Mouse (Mus musculus): ENCODE measurements around the gene Cpsf4l. TPM values are rescaled to one million over a fixed set of nuclear protein-coding genes. Genes with fewer than 3 reads are reported as not detected.

Gene Cpsf4l
- polyA plus RNA-seq, 1 experiment from 2014 or later = 0.25 TPM

GRCm38 (mm10) chr11:113654105-113654504, 55.7 kb downstream of the Cpsf4l start:
- Histone ChIP-seq H3K27me3 (replicated peaks; ENCODE audit: insufficient read depth, low read length) (no peaks in the 10 kb centered on the region), H3K36me3 (ENCODE audit: insufficient read depth, low read length) (peaks cover 36% of the 10 kb centered on the region), H3K4me3 (ENCODE audit: low read depth, low read length) (no peak overlapping the region), H3K27ac (ENCODE audit: low read length) (no peak overlapping the region), H3K4me2 (replicated peaks; ENCODE audit: low read depth, low read length) (no peak overlapping the region), H3K4me1 (ENCODE audit: insufficient read depth, low read depth, low read length) (peaks cover 3% of the 10 kb centered on the region; the same call in 1 of the 2 replicates), H3K9me3 (ENCODE audit: low read length) (no peaks in the 10 kb centered on the region), H3K9ac (replicated peaks; ENCODE audit: low read depth) (no peak overlapping the region)
- DNase-seq (ENCODE audit: low spot score) (no peak), ATAC-seq (no peak; the same call in 1 of the 2 replicates)
- 86% methylated on average over 15 of the region's 15 CpGs for WGBS
- TF ChIP-seq EP300 (IDR thresholded peaks at IDR 0.05) = no peak
- no peak for TF ChIP-seq CTCF (IDR thresholded peaks at IDR 0.05)

GRCm38 (mm10) chr11:113652516-113652915, 57.3 kb downstream of the Cpsf4l start:
- no peaks in the 10 kb centered on the region for H3K27me3 ChIP-seq (replicated peaks; ENCODE audit: insufficient read depth, low read length)
- DNase-seq (ENCODE audit: low spot score) = no peak
- H3K9me3 ChIP-seq (ENCODE audit: low read length) = no peaks in the 10 kb centered on the region
- no peak for ATAC-seq
- H3K36me3 ChIP-seq (ENCODE audit: insufficient read depth, low read length) = peaks cover 27% of the 10 kb centered on the region
- TF ChIP-seq EP300 (IDR thresholded peaks at IDR 0.05) (no peak), CTCF (IDR thresholded peaks at IDR 0.05) (no peak)
- WGBS = 94% methylated on average over 6 of the region's 6 CpGs
- no peak overlapping the region for H3K4me3 ChIP-seq (ENCODE audit: low read depth, low read length)
- no peak overlapping the region for H3K27ac ChIP-seq (ENCODE audit: low read length)
- H3K4me1 ChIP-seq (ENCODE audit: insufficient read depth, low read depth, low read length) = peaks cover 8% of the 10 kb centered on the region; the same call in 1 of the 2 replicates
- no peak overlapping the region for H3K9ac ChIP-seq (replicated peaks; ENCODE audit: low read depth)
- H3K4me2 ChIP-seq (replicated peaks; ENCODE audit: low read depth, low read length) = no peak overlapping the region

- no peaks in the 10 kb centered on the region for H3K27me3 ChIP-seq (replicated peaks; ENCODE audit: insufficient read depth, low read length)
- DNase-seq (ENCODE audit: low spot score) (peak; percentile 66), ATAC-seq (peak; percentile 14; the same call in 1 of the 2 replicates)
- TF ChIP-seq CTCF (IDR thresholded peaks at IDR 0.05) = peak; percentile 70
- TF ChIP-seq EP300 (IDR thresholded peaks at IDR 0.05) = no peak
- H3K9ac ChIP-seq (replicated peaks; ENCODE audit: low read depth) = no peak overlapping the region
- peaks cover 8% of the 10 kb centered on the region; the same call in 1 of the 2 replicates for H3K4me1 ChIP-seq (ENCODE audit: insufficient read depth, low read depth, low read length)
- peaks cover 27% of the 10 kb centered on the region for H3K36me3 ChIP-seq (ENCODE audit: insufficient read depth, low read length)
- no peak overlapping the region for H3K4me2 ChIP-seq (replicated peaks; ENCODE audit: low read depth, low read length)
- 39% methylated on average over 8 of the region's 8 CpGs for WGBS
- H3K27ac ChIP-seq (ENCODE audit: low read length) = no peak overlapping the region
- no peak overlapping the region for H3K4me3 ChIP-seq (ENCODE audit: low read depth, low read length)
- no peaks in the 10 kb centered on the region for H3K9me3 ChIP-seq (ENCODE audit: low read length)
These were observed 57.9 kb downstream of the Cpsf4l start for GRCm38 (mm10) chr11:113651907-113652273.

DNA sequence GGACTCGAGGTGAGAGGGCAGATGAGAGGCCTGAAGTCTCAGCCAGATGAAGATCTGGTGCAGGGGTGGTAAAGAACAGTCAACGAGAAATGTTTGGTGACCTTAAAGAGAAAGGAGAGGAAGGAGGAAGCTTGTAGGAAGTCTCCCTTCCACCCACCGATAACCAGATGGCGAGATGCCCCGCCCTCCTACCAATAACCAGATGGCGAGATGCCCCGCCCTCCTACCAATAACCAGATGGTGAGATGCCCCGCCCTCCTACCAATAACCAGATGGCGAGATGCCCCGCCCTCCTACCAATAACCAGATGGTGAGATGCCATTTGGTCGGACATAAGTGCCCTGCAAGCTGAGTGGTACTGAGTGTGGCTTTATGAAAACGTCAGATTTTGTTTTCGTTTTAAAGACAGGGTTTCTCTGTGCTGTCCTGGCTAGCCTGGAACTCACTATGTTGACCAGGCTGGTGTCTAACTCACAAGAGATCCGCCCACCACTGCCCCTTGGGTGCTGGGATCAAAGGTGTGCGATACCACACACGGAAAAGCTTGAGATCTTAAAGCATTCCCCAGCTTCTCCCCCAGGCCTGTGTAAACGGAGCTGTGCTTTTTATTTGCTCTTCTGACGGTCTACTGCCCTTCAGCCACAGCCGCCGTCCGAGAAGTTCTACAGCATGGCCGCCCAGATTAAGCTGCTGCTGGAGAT, 58.5 kb downstream of the Cpsf4l start:
- no peak for TF ChIP-seq EP300 (IDR thresholded peaks at IDR 0.05)
- DNase-seq (ENCODE audit: low spot score) (no peak), ATAC-seq (no peak)
- Histone ChIP-seq H3K27ac (ENCODE audit: low read length) (no peak overlapping the region), H3K27me3 (replicated peaks; ENCODE audit: insufficient read depth, low read length) (no peaks in the 10 kb centered on the region), H3K4me3 (ENCODE audit: low read depth, low read length) (no peak overlapping the region), H3K4me1 (ENCODE audit: insufficient read depth, low read depth, low read length) (peaks cover 8% of the 10 kb centered on the region; the same call in 1 of the 2 replicates), H3K9me3 (ENCODE audit: low read length) (no peaks in the 10 kb centered on the region), H3K4me2 (replicated peaks; ENCODE audit: low read depth, low read length) (no peak overlapping the region), H3K36me3 (ENCODE audit: insufficient read depth, low read length) (peaks cover 24% of the 10 kb centered on the region), H3K9ac (replicated peaks; ENCODE audit: low read depth) (no peak overlapping the region)
- WGBS = 52% methylated on average over 22 of the region's 22 CpGs

- 1% methylated on average over 62 of the region's 91 CpGs for WGBS
- Histone ChIP-seq H3K36me3 (ENCODE audit: insufficient read depth, low read length) (0 out of 2 replicates have a peak, but pooled peaks cover 6% of the 10 kb centered on the region), H3K27me3 (replicated peaks; ENCODE audit: insufficient read depth, low read length) (no peaks in the 10 kb centered on the region), H3K9me3 (ENCODE audit: low read length) (no peaks in the 10 kb centered on the region), H3K9ac (replicated peaks; ENCODE audit: low read depth) (peak within 1 kb of the TSS; percentile 93), H3K4me2 (replicated peaks; ENCODE audit: low read depth, low read length) (peak within 1 kb of the TSS; percentile 73), H3K4me3 (ENCODE audit: low read depth, low read length) (peak within 1 kb of the TSS; percentile 100), H3K4me1 (ENCODE audit: insufficient read depth, low read depth, low read length) (peaks cover 8% of the 10 kb centered on the region; the same call in 1 of the 2 replicates), H3K27ac (ENCODE audit: low read length) (peak within 1 kb of the TSS; percentile 85)
- DNase-seq (ENCODE audit: low spot score) (peak; percentile 77), ATAC-seq (peak; percentile 86)
- no peak for TF ChIP-seq EP300 (IDR thresholded peaks at IDR 0.05)
- peak; percentile 41 for TF ChIP-seq CTCF (IDR thresholded peaks at IDR 0.05)
These were observed 60.2 kb downstream of the Cpsf4l start, which contains the start of gene Slc39a11 for GRCm38 (mm10) chr11:113649353-113650210. Gene Slc39a11, minus strand, starts transcription at chr11:113650079.
